Mouse (Mus musculus): Measurements from ENCODE around the gene Wwox. TPM values are rescaled to one million over a fixed set of nuclear protein-coding genes. Genes with fewer than 3 reads are reported as not detected.

Wwox gene
- polyA plus RNA-seq, 1 experiment from 2014 or later = 10.3 TPM

- Histone ChIP-seq H3K27me3 (ENCODE audit: control insufficient read depth, insufficient read depth, low read length) (0 out of 2 replicates have a peak, but pooled peaks cover 5% of the 10 kb centered on the region), H3K36me3 (ENCODE audit: control insufficient read depth, insufficient read depth, low read length) (no peaks in the 10 kb centered on the region), H3K4me2 (0 out of 2 replicates have a peak overlapping the region, but pooled peaks have one; percentile 68), H3K4me3 (ENCODE audit: low read depth, low read length) (no peak overlapping the region), H3K27ac (ENCODE audit: low read depth, low read length) (no peak overlapping the region), H3K9ac (ENCODE audit: low read depth, low read length) (no peak overlapping the region), H3K9me3 (replicated peaks; ENCODE audit: control insufficient read depth, low read length) (no peaks in the 10 kb centered on the region), H3K4me1 (ENCODE audit: control insufficient read depth, insufficient read depth, low read length) (0 out of 2 replicates have a peak, but pooled peaks cover 5% of the 10 kb centered on the region)
- WGBS (ENCODE audit: insufficient replicate concordance) = 59% methylated on average over 12 of the region's 12 CpGs
- no peak for ATAC-seq (replicated peaks; ENCODE audit: insufficient number of reproducible peaks, low FRiP score, low TSS enrichment)
Measured at GRCm38 (mm10) chr8:115157977-115158720, 718.7 kb downstream of the Wwox start.

DNA sequence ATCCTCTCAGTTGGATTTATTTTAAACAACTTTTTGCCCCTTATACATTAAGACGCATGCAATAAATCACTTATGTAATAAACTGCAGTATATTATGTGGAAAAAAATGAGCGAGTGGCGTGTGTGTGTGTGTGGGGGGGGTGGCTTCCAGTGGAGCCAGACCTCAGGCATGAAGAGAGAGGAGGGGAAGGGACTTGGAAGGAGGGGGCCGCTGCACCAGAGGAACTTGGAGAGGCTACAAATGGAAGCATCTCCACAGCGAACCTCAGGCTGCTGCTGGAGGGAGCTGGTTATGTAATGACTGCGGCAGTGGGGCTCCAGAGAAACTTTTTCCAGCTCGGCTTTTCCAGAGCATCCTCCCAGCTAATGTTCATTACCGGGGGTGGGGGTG lies 719.3 kb downstream of the Wwox start:
- Histone ChIP-seq H3K9me3 (replicated peaks; ENCODE audit: control insufficient read depth, low read length) (no peaks in the 10 kb centered on the region), H3K27ac (ENCODE audit: low read depth, low read length) (no peak overlapping the region), H3K36me3 (ENCODE audit: control insufficient read depth, insufficient read depth, low read length) (no peaks in the 10 kb centered on the region), H3K4me2 (peak overlapping the region; percentile 68), H3K4me1 (ENCODE audit: control insufficient read depth, insufficient read depth, low read length) (0 out of 2 replicates have a peak, but pooled peaks cover 5% of the 10 kb centered on the region), H3K4me3 (ENCODE audit: low read depth, low read length) (peak overlapping the region; percentile 39), H3K27me3 (ENCODE audit: control insufficient read depth, insufficient read depth, low read length) (0 out of 2 replicates have a peak, but pooled peaks cover 5% of the 10 kb centered on the region), H3K9ac (ENCODE audit: low read depth, low read length) (peak overlapping the region; percentile 63; the same call in 1 of the 2 replicates)
- WGBS (ENCODE audit: insufficient replicate concordance) = 12% methylated on average over 8 of the region's 8 CpGs
- ATAC-seq (replicated peaks; ENCODE audit: insufficient number of reproducible peaks, low FRiP score, low TSS enrichment) = no peak

GRCm38 (mm10) chr8:115159208-115159607 lies 719.8 kb downstream of the Wwox start:
- H3K4me1 ChIP-seq (ENCODE audit: control insufficient read depth, insufficient read depth, low read length) = peaks cover 4% of the 10 kb centered on the region; the same call in 1 of the 2 replicates
- H3K4me3 ChIP-seq (ENCODE audit: low read depth, low read length) = peak overlapping the region; percentile 39
- no peak for ATAC-seq (replicated peaks; ENCODE audit: insufficient number of reproducible peaks, low FRiP score, low TSS enrichment)
- H3K27me3 ChIP-seq (ENCODE audit: control insufficient read depth, insufficient read depth, low read length) = 0 out of 2 replicates have a peak, but pooled peaks cover 5% of the 10 kb centered on the region
- no peaks in the 10 kb centered on the region for H3K36me3 ChIP-seq (ENCODE audit: control insufficient read depth, insufficient read depth, low read length)
- H3K9ac ChIP-seq (ENCODE audit: low read depth, low read length) = peak overlapping the region; percentile 63; the same call in 1 of the 2 replicates
- 14% methylated on average over 18 of the region's 18 CpGs for WGBS (ENCODE audit: insufficient replicate concordance)
- H3K4me2 ChIP-seq = peak overlapping the region; percentile 68
- no peaks in the 10 kb centered on the region for H3K9me3 ChIP-seq (replicated peaks; ENCODE audit: control insufficient read depth, low read length)
- H3K27ac ChIP-seq (ENCODE audit: low read depth, low read length) = no peak overlapping the region

- Histone ChIP-seq H3K27me3 (ENCODE audit: control insufficient read depth, insufficient read depth, low read length) (0 out of 2 replicates have a peak, but pooled peaks cover 5% of the 10 kb centered on the region), H3K27ac (ENCODE audit: low read depth, low read length) (no peak overlapping the region)
- 6% methylated on average over 22 of the region's 22 CpGs for WGBS (ENCODE audit: insufficient replicate concordance)
Measured at GRCm38 (mm10) chr8:115159711-115160374, 720.4 kb downstream of the Wwox start.

GRCm38 (mm10) chr8:115160407-115160806 lies 721.0 kb downstream of the Wwox start:
- ATAC-seq (replicated peaks; ENCODE audit: insufficient number of reproducible peaks, low FRiP score, low TSS enrichment) = no peak
- H3K9ac ChIP-seq (ENCODE audit: low read depth, low read length) = no peak overlapping the region
- peaks cover 9% of the 10 kb centered on the region; the same call in 1 of the 2 replicates for H3K4me1 ChIP-seq (ENCODE audit: control insufficient read depth, insufficient read depth, low read length)
- H3K4me2 ChIP-seq = peak overlapping the region; percentile 68
- H3K27me3 ChIP-seq (ENCODE audit: control insufficient read depth, insufficient read depth, low read length) = 0 out of 2 replicates have a peak, but pooled peaks cover 5% of the 10 kb centered on the region
- WGBS (ENCODE audit: insufficient replicate concordance) = 80% methylated on average over 5 of the region's 5 CpGs
- H3K9me3 ChIP-seq (replicated peaks; ENCODE audit: control insufficient read depth, low read length) = no peaks in the 10 kb centered on the region
- H3K36me3 ChIP-seq (ENCODE audit: control insufficient read depth, insufficient read depth, low read length) = no peaks in the 10 kb centered on the region
- H3K27ac ChIP-seq (ENCODE audit: low read depth, low read length) = no peak overlapping the region
- peak overlapping the region; percentile 39; the same call in 1 of the 2 replicates for H3K4me3 ChIP-seq (ENCODE audit: low read depth, low read length)

More at GRCm38 (mm10) chr8:115159711-115160374, 720.4 kb downstream of the Wwox start:
- 0 out of 2 replicates have a peak, but pooled peaks have one; percentile 63 for ATAC-seq (replicated peaks; ENCODE audit: insufficient number of reproducible peaks, low FRiP score, low TSS enrichment)
- Histone ChIP-seq H3K4me1 (ENCODE audit: control insufficient read depth, insufficient read depth, low read length) (peaks cover 9% of the 10 kb centered on the region; the same call in 1 of the 2 replicates), H3K4me3 (ENCODE audit: low read depth, low read length) (peak overlapping the region; percentile 39), H3K4me2 (peak overlapping the region; percentile 68), H3K36me3 (ENCODE audit: control insufficient read depth, insufficient read depth, low read length) (no peaks in the 10 kb centered on the region), H3K9ac (ENCODE audit: low read depth, low read length) (peak overlapping the region; percentile 63), H3K9me3 (replicated peaks; ENCODE audit: control insufficient read depth, low read length) (no peaks in the 10 kb centered on the region)

DNA sequence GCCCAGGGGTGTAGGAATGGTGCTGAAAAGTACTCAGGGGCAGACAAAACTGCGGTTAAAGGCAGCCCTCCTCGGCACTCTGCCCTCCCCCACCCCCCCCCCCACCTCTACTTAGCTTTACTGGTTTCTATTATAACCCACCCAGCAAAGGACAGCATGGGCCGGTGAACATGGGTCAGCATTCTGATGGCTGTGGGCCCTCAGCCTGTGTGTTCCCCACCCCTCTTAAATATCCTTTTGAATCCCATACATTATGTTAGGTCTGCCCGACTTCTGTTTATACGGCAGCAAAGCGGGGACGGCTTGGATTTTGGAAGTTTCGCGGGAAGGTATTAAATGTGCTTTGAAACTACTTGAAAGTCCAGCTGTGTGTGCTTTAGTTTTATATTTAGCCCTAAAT lies 722.1 kb downstream of the Wwox start:
- Histone ChIP-seq H3K9ac (ENCODE audit: low read depth, low read length) (no peak overlapping the region), H3K9me3 (replicated peaks; ENCODE audit: control insufficient read depth, low read length) (no peaks in the 10 kb centered on the region), H3K4me2 (no peak overlapping the region), H3K27ac (ENCODE audit: low read depth, low read length) (no peak overlapping the region), H3K27me3 (ENCODE audit: control insufficient read depth, insufficient read depth, low read length) (0 out of 2 replicates have a peak, but pooled peaks cover 5% of the 10 kb centered on the region), H3K4me3 (ENCODE audit: low read depth, low read length) (no peak overlapping the region), H3K4me1 (ENCODE audit: control insufficient read depth, insufficient read depth, low read length) (peaks cover 9% of the 10 kb centered on the region; the same call in 1 of the 2 replicates), H3K36me3 (ENCODE audit: control insufficient read depth, insufficient read depth, low read length) (no peaks in the 10 kb centered on the region)
- no peak for ATAC-seq (replicated peaks; ENCODE audit: insufficient number of reproducible peaks, low FRiP score, low TSS enrichment)
- 85% methylated on average over 9 of the region's 9 CpGs for WGBS (ENCODE audit: insufficient replicate concordance)

DNA sequence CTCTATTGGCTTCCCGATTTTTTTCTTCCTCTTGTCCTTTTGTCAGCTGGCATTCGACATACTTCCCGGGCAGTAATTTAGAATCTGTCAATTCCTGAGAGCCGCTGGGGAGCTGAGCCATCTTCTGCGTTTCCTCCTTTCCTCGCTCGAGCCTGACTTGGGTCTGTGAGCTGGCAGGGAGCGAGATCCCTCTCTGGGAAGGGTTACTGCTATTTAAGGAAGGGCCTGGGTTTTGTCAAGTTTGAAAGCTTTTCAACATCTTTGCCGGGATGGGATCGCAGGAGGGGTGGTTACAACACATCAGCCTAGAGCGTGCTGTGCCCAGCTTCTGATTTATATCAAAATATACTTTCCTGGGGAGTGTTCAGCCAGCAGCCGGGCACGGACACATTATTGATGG lies 725.4 kb downstream of the Wwox start:
- H3K9ac ChIP-seq (ENCODE audit: low read depth, low read length) = no peak overlapping the region
- ATAC-seq (replicated peaks; ENCODE audit: insufficient number of reproducible peaks, low FRiP score, low TSS enrichment) = no peak

DNA sequence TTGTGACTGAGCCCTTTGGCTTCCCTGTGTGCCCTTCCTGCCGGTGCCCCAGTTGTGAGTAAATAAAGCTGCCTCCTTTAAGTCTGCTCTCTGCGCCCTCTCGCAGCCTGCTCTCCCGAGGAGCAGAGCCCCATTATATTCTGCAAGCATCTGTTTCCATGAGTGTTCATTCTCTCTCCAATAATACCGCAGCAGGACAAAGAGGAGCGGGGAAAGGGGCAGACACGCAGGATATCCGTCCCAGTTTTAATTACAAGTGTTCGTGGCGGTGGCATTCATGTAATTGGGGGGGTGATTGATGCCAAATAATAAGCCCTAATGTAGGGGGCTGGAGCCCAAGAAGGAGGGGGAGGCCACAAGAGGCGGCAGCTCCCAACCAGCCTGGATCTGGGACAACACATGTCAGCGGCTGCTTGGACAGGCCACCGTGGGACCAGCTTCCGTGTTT lies 734.2 kb downstream of the Wwox start:
- H3K4me1 ChIP-seq (ENCODE audit: control insufficient read depth, insufficient read depth, low read length) = no peaks in the 10 kb centered on the region
- H3K4me3 ChIP-seq (ENCODE audit: low read depth, low read length) = no peak overlapping the region
- no peaks in the 10 kb centered on the region for H3K36me3 ChIP-seq (ENCODE audit: control insufficient read depth, insufficient read depth, low read length)
- WGBS (ENCODE audit: insufficient replicate concordance) = 78% methylated on average over 14 of the region's 14 CpGs
- H3K27me3 ChIP-seq (ENCODE audit: control insufficient read depth, insufficient read depth, low read length) = no peaks in the 10 kb centered on the region
- H3K4me2 ChIP-seq = no peak overlapping the region
- no peaks in the 10 kb centered on the region for H3K9me3 ChIP-seq (replicated peaks; ENCODE audit: control insufficient read depth, low read length)
- H3K9ac ChIP-seq (ENCODE audit: low read depth, low read length) = no peak overlapping the region
- no peak for ATAC-seq (replicated peaks; ENCODE audit: insufficient number of reproducible peaks, low FRiP score, low TSS enrichment)
- no peak overlapping the region for H3K27ac ChIP-seq (ENCODE audit: low read depth, low read length)

More for the DNA sequence above, 725.4 kb downstream of the Wwox start:
- H3K27me3 ChIP-seq (ENCODE audit: control insufficient read depth, insufficient read depth, low read length) = no peaks in the 10 kb centered on the region
- H3K4me1 ChIP-seq (ENCODE audit: control insufficient read depth, insufficient read depth, low read length) = peaks cover 7% of the 10 kb centered on the region; the same call in 1 of the 2 replicates
- no peaks in the 10 kb centered on the region for H3K9me3 ChIP-seq (replicated peaks; ENCODE audit: control insufficient read depth, low read length)
- H3K4me3 ChIP-seq (ENCODE audit: low read depth, low read length) = no peak overlapping the region
- no peak overlapping the region for H3K27ac ChIP-seq (ENCODE audit: low read depth, low read length)
- 5% methylated on average over 13 of the region's 13 CpGs for WGBS (ENCODE audit: insufficient replicate concordance)
- no peaks in the 10 kb centered on the region for H3K36me3 ChIP-seq (ENCODE audit: control insufficient read depth, insufficient read depth, low read length)
- peak overlapping the region; percentile 59 for H3K4me2 ChIP-seq
